Mouse (Mus musculus) right cerebral cortex, postnatal 4 days (tissue): Measurements from ENCODE around the gene Robo1.

Experiments
- DNase-seq: peaks from one replicate; pipeline ENCODE4 v3.0.0-alpha.2; 2022

The Robo1 gene

DNA sequence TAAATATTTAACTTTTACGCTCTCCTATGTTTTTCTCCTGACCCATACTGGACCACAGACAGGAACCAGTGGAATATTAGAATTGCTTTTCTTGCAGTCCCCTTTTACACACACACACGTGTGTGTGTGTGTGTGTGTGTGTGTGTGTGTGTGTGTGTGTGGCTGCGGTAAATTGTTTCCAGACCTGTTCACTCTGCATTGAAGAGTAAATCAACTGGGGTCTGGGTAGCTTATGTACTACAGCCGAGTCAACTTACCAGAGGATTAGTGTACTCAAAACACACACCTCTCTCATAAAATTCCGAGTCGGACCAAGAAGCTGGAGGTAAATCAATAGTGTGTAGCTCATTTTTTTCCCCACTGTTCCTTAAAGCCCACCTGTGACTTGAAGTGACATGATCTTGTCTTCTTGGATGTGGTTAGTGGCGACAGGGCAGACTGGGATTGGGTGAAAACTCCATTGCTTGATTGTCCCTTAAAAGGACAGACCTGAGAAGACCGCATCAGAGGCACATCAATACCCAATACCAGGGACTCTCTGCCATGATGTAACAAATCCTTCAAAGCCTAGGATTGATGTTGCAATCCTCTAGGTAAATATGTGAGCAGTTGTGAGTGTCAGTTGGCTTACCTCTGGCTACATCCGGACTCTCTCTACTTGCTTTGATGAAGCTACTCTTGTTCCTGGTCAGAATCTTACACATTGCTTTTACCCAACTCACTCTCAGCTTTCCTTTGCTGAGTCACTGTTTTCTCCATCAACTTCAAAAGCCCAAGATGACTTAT lies 457.2 kb downstream of the Robo1 start:
- no peak for DNase-seq

DNA sequence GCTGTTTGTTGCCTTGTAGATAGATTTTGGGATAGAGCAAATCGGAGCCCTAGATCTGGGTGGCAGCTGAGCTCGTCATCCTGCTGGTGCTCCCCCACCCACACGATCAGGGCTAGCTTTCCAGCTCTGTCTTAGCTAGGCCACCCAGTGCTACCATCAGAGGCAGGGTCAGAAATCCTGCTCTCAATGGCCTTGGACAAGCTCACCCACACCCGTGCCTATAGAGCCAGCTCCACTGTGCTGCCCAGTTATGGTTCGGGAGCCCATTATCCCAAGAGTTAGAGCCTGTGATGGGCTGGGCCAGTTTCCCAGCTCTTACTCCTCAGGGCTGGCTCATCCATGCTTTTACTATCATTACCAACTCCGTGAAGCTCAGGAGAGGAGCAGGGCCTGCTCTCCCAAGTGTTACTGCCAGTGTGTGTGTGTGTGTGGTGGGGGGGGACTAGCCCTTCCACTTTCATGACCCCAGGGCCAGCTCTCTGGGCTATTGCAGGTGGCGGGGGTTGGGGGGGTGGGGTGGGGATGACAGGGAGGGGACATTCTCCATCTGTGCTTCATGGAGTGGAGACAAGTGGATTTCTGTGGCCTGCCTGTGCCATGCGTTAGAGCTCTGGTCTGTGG lies 461.2 kb downstream of the Robo1 start:
- no peak for DNase-seq

DNA sequence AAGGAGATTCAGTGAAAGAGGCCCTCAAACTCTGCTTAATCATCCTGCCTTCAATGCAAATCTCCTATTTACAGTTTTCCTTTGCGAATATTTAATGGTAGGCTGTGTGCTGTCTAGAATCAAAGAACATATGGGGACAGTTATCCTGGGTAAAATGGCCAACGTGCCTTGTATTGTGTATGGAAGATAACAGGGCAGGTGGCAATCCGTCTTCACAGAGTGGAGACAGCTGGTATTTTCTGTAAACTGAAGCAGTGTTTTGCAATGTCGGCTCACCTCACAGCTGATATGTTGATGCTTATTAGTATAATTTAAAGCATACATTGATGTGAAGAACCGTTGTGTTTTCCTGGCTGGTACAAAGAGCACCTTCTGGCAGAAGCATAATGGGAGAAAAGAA lies 464.2 kb downstream of the Robo1 start:
- DNase-seq: no peak

DNA sequence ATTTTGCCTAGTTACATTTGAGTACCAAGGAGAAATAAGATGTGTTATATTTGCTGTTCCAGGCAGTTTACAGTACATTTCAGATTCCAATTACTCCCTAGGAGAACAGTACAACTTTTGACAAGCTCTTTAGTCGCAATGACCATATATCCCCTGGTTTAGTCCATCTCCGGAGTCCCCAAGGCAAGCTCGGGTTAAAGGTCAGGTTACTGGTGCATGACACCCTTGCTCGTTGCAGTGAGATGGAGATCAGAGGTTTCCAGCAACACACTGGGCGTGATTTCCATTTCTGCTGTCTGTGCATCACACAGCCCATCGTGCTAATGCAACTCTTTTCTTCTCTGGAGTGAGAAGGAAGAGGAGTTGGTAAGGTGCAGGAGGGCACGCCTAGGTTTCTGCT lies 464.9 kb downstream of the Robo1 start:
- no peak for DNase-seq

DNA sequence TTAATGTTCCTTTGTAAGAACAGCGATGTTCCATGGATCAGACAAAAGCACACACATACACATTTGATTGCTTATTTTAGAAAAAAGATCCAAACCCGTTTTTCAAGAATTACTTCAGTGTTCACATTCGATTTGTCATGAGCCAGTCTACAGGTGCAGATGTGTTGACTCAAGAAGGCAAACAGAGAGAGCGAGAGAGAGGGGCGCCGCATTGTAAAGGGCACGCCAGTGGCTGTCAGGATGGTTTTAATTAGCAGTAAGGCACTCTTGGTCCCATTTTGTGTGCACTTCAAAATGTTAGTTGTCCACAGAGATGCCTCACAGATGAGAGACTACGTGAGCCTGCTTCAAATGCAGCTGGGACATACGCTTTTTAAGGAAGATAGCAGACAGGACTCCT lies 470.4 kb downstream of the Robo1 start:
- DNase-seq: no peak

DNA sequence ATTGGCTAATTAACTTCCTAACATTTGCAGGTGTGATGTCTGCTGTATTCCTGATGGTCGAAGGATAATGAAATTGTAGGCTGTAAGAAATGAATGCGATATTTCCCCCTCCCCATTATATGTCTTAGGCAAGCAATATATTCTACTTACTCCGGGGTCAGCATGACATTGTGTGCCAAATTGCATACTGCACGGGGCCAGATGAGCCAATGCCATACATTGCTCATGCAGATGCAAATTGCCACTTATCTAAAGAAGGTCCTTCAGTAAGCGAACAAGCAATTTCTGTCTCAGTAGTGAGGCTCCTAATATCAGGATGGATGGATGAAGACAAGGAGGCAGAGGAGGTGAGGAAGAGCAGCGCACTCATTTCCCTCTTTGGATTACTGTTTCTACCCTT lies 474.1 kb downstream of the Robo1 start:
- no peak for DNase-seq

DNA sequence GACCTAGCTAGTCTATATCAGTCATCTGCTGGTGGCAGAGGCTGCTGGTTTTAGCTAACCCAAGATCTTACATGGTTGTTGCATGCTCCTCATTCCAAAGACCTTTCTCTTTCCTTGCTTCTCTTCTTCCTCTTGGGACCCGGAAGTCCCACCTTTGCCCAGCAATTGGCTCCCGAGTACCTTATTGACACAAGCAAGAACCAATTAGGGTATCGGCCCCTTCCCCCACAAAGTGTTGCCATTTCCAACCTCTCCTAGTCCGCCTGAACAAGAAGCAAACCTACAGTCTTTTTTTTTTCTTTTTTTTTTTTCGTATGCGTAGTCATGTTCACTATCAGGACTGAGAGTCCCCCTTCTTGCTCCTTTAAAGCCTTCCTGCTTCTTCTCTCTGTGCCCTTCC lies 478.0 kb downstream of the Robo1 start:
- DNase-seq: no peak

DNA sequence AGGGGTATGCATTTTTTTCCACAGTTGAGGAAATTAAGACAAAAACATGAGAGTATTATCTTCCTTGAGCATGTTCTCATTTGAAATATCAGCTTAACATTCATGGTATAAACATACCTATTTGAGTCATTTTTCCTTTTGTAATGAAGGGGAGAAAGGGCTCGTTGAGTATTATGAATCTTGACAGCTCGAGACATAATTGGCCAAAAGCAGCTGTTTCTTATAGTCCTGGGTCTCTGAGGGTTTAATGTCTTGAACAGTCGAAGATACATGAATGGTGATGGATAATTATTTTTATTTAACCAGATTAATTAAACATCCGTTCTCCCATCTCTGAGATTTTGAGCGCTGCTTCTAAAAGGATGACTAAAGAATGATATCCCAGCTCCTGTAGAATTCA lies 478.5 kb downstream of the Robo1 start:
- DNase-seq: no peak

DNA sequence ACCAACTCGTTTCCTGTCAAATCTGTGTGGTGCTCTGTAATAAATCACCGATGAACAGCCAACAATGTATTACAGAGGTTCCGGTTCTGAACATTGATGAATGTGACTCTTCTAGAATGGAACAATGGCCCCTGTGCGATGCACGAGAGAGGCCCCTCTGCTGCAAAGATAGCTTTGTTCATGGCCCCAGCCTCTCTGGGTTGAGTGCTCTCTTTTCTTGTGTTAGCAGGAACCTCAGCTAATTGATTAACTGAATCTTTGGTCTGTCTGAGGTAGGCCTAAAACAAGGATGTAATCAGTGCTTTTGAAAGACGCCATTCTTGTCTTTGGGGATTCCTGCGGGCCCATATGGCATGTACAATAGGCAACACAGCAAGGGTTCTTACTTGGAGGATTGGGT lies 479.9 kb downstream of the Robo1 start:
- no peak for DNase-seq

DNA sequence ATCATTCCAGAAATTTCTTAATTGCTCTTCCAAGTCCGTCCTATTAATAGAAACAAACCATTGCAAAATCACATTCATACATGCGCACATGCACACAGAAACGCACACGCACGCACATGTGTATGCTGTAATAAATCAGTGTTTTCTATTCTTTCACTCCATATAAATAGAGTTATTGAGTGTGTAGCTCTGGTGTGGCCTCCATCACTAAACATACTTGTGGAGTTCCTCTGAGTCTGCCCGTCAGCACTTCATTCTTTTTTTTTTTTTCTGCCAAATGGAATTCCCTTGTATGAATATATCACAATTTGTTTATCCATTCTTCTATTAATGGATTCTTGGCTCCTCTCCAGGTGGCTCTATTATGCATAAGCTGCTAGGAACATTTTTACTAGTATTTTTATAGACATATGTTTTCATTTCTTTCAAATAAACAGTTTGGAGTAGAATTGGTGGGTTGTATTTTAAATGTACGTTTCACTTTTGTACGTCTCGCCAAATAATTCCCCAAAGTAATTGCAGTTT lies 483.1 kb downstream of the Robo1 start:
- no peak for DNase-seq

DNA sequence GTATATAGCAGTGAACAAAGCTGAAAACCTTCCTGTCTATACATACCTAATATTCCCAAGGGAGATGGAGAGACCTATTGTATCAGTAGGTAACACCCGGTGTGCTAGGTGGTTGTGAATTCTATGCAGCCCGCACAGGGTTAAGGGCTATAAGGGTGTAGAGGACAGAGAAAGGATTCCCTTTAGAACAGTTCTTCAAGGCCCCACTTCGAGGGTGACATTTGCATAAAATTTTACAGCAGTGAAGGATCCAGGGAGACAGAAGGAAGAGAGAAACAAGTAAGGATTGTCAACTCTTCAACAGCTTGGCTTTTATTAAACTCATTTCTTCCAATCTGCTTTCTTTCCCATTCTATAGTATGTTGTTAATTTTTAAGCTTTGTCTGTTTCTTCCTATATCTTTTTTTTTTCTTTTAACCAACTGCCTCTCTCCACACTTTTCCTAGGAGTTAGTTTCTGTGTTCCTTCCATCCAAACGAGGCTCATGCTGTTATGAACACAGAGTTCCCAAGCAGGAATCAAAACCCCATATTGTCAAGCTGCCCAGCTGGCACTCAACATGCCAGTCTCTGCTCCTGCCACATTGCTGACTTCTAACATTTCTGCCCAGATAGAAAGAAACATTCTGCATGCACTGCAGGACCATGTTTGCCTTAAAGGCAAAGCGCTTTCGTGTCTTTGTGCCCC lies 486.7 kb downstream of the Robo1 start:
- DNase-seq: peak; percentile 63

DNA sequence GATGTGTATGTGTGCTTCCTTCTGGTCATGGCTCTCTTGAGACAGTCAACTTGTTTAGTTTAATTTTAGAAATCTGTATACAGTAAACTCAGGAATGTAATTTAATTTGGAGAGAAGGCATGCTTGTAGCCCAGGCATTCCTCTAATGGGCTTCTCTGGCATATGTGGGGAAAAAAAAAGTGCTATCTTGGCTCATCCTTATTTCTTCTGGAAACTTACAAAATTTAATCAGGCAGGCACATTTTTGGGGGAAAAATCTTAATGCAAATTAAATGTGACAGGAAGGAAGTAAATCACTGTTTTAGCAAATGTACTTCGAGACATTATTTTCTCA lies 487.2 kb downstream of the Robo1 start:
- DNase-seq: no peak

DNA sequence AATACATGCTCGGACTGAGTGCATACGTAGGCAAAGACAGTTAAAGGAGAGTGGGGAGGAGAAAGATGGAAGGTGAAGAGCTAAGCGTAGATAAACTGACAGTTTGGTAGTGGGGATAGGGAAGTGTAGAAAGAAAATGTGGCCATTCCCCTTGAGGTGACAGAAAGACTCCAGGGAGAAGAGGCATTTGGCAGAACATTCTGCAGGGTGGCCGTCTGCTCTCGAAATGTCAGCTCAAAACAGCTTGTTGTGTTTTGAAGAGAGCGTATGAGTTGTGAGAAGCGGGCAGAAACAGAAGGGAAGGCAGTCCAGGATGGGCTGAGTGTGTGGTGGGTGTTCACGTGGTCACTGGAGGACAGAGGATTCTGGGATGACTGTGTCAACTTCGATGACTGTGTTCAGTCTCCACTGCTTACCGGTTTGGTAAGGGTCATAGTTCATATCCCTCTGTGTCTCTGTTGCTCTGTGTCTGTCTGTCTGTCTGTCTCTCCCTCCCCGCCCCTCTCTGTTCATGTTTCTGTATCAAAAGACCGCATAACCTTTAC lies 490.4 kb downstream of the Robo1 start:
- DNase-seq: no peak

DNA sequence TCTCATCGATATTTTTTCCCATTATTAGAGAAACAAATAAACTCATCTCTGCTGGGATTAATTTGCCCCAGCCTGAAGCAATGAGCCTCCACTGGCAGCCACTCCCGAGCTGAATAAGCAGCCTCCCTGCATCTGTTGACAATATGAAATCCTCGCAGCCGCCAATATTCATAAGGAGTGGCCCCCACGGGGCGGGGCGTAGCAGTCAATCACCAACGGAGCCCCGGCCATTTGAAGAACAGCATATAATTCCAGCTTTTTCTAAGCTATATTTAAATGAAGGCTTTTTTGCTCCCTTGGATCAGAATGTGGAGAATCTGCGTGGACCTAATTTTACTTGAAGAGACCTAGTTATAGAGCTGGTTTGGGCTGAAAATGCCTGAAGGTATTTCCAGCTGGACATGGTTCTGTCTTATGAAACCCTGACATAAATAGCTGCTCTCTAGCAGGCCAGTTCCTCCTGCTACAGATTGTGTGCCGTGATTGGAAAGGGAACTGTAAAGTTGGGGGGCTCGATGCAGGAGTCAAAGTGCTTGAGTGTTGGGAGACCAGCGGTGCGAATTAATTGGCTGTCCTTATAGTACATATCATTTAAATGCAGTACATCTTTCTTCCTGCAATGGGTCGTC lies 492.1 kb downstream of the Robo1 start:
- DNase-seq: no peak

DNA sequence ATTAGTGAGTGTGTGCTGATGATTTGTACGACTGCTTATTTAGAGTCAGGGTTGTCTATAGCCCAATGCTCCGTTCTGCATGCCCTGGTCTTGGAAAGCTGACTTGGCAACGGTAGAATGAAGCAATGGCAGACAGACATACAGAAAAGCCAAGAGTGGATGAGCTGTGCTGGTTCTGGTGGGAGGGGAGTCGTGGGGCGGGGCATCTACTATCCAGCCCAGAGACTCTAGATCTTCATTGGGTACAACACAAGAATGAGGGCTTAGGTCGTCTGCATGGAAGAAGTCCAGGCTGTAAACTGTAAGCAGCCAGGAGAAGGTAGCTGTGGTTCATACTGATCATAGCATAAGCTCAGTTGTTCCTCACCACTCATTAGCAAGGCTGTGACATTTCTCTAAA lies 492.7 kb downstream of the Robo1 start:
- DNase-seq: no peak

DNA sequence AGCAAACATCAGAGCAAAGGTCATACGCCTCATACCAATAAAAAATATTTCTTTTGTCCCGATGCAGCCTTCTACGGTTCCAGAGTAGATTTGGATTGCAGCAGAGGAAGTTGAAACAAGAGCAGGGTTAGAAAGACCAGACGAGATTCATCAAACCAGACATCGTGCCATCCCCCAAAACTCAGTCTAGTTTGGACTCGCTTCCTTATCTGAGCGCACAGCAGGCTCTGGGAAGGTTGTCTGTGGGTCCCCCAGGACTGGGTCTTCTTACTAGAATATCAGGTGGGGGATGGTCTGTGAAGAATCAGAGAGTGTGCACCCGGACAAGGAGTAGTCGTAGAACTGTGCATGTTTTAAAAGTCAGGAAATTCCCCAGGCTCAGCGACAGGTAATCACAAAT lies 500.2 kb downstream of the Robo1 start:
- DNase-seq: no peak

DNA sequence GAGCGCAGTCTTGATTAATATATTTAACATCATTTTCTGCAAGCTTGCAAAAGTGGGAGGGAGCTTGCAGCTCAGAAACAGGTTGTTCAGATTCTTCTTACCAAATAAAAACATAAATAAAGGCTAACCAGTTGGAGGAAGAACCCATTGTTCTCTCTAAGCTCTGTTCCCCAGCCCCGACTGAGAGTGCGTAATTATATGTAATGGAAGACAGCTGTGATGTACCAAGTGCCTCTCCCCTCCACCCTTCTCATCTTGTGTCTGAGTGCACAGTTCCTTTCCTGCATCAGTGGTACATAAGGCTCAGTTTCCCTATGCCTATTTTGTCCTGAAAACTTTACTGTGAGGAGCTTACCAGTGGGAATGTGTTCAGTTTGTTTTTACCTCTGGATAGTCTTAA lies 502.8 kb downstream of the Robo1 start:
- no peak for DNase-seq

DNA sequence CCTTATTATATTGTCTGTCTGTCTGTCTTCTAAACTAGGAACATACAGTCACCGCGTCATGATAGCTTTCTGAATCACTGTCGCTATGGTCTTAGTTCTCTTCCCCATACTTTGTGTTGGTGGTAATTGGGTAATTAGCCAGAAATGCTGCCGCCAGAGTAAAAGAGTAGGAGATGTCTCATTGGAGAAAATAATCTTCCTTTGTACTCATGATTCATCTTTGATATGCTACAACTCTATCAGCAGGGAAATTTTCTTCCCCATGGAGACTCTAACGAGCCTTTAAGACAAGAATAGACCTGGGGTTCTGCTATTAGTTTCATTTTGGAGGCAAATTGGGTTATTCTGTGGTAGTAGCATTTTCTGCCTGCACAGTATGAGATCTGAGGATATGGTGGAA lies 503.4 kb downstream of the Robo1 start:
- no peak for DNase-seq

DNA sequence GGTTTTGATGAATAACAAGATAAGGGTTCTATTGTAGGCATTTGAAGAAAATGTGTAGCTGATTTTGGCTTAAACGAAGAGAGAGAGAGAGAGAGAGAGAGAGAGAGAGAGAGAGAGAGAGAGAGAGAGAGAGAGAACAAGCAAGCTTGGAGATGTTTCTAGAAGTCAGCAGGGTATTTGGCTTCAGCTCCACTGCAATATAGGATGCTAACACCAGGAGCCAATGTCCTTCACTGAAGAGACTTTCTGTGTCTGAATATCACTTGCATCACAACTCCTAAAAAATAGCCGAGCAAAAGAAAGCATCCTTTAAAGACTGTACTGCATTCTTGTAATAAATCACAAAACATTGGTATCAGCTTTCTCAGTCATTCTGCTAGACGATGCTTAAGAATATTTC lies 503.8 kb downstream of the Robo1 start:
- no peak for DNase-seq

DNA sequence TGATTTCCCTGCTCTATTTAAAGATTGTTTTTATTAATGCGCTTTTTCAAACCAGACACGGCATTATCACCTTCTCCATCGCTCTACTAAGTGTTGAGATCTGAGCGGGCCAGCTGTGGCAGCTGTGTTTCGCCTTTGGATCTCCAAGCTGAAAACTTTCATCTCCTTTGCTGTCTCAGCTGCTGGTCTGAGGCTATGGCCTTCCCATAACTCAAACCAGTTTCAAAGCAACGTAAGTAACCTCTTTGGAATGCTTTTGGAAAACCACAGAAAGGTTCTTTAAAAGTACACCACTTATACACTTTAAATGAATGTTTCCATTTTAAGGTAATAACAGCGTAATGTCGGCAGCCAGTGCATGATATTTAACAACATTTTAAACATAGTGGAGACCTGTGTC lies 520.3 kb downstream of the Robo1 start:
- no peak for DNase-seq

DNA sequence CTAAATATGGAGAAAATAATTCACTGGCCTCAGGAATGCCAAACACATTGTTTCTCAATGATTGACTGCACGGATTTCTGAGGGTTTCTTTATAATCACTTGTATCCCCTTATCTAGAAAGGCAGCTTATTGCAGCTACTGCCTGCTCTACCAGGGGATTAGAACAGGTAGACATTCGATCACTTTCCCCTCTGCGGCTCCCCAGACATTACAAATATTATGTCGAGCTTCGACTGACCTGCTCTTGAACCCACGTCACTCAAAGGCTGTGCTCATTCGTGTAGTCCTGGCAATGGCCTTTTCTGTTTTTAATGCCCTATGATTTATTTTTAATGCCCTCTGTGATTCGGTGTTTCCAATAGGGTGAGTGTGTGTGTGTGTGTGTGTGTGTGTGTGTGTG lies 521.4 kb downstream of the Robo1 start:
- no peak for DNase-seq

DNA sequence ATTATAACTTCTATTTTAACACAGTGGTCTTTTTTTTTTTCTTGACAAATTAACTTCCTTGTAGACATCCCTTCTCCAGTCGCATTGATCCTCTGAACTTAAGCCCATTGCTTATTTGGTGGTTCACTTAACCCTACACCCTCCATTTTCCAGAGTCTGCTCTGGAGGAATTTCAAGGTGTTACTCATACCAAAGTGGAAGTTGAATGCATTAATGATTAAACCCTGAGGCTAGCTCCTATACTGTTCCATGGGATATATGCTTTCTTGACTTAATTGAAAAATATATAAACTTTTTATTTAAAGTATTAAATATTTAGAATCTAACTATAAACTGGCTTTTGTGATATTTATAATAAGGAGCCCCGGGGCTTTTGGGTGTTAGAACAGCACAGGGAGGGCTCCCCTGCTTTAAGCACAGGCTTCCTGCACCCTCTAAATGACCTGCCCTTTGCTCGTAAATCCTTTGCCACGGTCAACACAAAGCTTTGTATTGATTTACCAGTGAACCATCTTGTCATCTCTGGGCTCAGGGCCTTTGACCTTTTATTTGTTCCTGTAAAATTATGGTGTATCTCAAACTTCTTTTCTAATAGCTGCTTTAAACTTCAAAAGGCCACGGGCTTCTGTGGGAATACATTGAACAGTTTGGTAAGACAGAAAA lies 522.4 kb downstream of the Robo1 start:
- DNase-seq: no peak

DNA sequence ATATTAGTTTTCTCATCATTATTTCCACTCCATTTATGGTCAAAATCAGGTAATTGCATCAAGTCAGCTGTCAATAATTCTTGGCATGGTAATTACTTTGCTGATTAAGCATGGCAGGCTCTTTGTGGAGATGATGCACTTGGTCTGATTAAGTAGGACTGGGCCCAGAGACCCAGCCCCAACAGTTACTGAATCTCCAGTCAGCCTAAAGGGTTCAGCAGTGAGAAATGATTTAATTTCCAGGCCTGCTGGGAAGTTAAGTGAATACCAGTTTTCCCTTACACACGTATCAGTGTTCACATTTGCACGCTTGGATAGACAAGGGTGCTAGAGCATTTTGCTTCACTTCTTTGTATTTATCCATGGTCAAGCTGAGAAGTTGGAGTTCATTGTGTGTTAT lies 526.2 kb downstream of the Robo1 start:
- DNase-seq: no peak
